Mouse (Mus musculus): ENCODE results near the gene Gm49378.

Gene Gm49378

DNA sequence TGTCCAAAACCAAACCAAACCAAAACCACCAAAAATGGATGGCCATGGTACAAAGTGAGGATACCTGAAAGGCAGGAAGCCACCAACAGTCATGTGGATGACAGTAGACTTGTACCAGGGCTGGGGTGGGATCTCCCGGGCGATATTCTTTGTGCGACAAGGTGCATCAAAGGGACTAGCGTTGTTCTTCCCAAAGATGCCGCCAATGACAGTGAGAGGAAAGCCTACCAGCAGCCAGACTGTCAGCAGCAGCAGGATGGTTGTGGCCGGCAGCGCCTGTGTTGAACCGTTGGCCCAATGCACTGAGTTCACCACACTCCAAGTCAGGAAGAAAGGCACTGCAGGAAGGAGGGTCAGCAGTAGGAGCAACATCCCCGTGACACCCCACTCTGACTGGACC lies at the start of gene Gm49378:
Gene Gm49378 (minus strand): TSS at position 101 of the 400 bp plus-strand sequence.
- DNase-seq: no peak

DNA sequence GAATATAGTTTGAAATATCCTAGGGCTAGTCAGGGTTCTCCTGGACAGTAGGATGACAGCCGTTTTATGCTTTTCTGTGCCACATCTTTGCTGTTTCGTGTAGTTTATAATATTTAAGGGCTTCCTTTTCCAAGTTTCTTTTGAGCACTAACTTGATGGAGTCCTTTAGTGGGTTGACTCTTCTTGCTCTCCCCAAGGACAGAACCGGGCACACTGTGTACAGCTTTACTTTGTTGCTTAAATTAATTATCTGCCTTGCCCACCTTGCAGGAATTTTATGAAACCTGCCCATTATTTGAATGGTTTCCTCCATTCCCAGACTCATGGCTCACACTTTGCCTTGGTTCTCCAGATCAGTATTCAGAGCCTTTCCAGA lies 44.4 kb upstream of the Gm49378 start:
- no peak for DNase-seq

DNA sequence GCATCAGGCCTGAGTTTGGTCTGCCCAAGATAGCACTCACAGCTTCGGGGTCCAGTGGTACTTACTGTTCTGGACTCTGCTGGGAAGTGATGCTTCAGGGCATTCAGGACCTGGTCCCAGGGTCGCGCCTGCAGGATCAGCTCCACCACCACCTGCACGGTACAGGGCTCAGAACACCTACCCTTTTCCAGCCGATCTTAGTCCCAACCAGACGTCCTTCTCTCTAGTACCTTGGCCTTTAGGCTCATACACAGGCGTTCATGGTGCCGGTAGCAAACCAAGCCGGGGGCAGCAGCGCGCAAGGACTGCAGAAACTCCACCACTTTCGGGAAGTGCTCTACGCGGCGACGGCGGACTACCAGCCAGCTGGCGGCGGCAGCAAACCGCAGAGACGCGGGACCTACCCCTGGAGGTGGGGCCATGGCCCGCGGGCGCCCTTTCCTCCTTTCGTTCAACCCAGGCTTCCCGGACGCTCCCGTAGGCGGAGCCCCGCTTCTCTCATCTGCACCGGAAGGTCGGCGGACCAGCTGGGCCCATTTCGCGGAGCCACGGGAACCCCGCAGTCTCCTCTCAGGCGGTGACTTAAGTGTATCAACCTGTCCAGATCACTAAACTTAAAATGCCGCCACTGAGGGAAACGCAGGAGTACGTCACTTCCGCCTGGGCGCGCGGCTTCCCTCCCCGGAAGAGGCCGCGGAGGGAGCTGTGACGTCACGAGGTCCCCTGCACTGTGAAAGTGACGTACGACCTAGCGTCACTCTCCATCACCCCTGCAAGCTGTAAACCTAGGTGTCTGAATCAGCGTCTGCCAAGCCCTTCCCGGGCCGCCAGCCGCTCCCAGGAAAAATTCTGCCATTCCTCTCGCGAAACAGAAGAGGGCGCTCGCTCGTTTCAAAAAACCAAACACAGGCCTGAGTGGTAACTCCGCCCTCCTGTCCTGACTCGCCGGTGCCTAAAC lies 43.7 kb upstream of the Gm49378 start, which contains the start of gene Tinf2:
Gene Tinf2 (minus strand): TSS at position 661 of the 958 bp plus-strand sequence.
- DNase-seq: peak; percentile 94

DNA sequence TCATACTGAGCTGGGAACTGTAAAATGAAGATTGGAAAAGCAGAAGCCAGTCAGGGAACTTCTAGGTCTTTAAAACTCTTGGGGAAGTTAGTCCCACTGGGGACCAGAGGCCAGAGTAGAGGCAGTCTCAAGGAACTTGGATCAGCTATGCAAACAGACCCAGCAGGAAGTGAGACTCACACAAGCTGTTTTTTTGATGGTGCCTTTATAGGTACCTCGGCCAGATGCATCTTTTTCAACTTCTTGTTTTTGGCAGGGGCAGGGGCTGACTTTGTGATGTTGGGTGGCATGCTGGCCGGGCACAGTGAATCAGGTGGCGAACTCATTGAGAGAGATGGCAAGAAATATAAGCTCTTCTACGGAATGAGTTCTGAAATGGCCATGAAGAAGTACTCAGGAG lies 39.9 kb upstream of the Gm49378 start:
- no peak for DNase-seq

DNA sequence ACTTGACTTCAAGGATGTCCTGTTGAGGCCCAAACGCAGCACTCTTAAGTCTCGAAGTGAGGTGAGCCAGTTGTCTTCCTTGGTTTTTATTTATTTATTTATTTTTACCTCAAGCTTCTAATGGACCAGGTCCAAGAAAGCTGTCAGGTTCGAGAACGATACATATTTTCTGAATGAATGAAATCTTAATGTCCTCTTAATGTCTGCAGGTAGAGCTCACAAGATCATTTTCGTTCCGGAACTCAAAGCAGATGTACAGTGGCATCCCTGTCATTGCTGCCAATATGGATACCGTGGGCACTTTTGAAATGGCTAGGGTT lies 35.0 kb upstream of the Gm49378 start:
- no peak for DNase-seq

- DNase-seq: peak; percentile 85
These were observed 34.4 kb upstream of the Gm49378 start, which contains the start of the genes Gmpr2 and Nedd8 for GRCm38 (mm10) chr14:55671833-55672740. TSS of gene Gmpr2 (plus strand) at chr14:55671941. TSS of gene Nedd8 (minus strand) at chr14:55672124.

DNA sequence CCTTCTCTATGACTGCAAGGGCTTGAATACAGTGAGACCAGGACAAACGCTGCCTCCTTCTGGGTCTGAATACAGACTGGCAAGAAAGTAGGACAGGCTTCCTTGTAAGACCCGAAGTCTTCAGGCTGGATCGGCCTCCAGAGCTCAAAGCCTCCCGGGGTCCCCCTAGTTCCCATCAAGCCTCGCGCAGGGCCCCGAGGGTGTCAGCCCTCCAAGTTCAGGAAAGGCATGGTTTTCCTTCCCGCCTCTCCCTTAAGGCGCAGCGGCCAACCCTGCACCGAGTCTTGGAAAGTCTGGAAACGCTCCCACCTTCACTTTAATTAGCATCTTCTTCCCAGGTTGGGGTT lies 33.8 kb upstream of the Gm49378 start:
- DNase-seq: no peak

DNA sequence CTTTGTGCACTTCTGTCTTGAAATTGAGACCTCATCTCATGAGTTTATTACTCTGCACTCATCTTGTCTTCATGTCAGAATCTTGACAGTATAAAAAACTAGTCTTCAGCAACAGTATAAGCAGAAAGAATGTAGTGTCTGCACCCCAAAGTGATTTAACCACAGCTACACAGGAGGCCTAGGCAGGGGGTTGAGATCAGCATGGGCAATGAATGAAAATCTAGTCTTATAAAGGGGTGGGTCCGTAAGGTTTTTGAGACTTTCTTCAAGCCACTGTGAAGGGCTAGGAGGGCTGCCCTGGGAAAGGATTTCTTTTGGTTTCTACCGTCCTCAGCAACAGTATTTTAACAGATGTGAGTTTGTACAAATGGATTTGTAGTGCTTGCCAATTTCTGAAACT lies 22.9 kb upstream of the Gm49378 start:
- DNase-seq: no peak

DNA sequence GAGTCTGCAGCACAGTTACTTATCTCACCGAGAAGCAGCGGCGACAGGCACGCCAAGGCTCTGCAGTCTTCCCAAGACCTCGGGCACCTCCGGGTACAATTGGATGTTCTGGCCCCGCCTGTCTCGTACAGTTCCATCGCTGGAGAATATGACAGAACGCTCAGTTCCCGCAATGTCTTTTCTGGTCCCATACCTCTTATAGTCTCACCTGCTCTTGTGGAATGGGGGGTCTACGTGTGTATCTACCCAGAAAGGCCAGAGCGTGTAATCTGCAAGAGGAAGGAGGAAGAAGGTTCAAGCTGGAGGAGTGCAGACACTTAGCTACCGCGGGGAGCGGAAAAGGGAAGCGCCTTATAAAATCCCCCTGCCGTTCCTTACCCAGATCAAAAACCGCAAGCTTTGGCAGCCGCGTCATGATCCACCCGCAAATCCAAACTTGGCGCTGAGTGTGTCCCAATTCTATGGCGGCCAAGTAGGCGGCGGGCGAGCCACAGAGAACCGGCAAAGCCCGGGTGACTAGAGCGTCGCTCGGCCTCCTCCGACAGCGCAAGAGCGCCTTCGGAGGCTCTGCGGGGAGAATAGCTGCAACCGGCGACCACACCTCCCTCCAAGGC lies 22.4 kb upstream of the Gm49378 start, which contains the start of gene Mdp1:
Gene Mdp1 (minus strand): TSS at position 549 of the 614 bp plus-strand sequence.
- DNase-seq: peak; percentile 76

- DNase-seq: no peak
These were observed 20.3 kb upstream of the Gm49378 start for GRCm38 (mm10) chr14:55658011-55658410.

DNA sequence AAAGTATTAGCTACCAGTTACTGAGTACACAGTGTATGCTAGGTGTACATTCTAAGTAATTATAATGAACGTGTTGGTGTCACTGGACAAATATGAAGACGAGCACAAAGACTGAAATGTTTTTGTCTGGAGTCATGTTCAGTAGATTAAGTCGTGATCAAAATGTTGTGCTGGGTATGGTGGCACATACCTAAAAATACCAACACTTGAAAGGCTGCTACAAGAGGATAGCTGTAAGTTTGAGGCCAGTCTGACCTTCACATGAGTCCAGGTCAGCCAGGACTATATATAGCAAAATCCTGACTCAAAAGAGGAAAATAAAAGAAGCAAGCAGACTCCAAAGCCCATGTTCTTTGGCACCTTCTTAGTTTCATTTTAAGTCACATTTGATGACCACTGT lies 19.2 kb upstream of the Gm49378 start:
- DNase-seq: no peak

- DNase-seq: no peak
These were observed 13.8 kb upstream of the Gm49378 start for GRCm38 (mm10) chr14:55651528-55651927.

DNA sequence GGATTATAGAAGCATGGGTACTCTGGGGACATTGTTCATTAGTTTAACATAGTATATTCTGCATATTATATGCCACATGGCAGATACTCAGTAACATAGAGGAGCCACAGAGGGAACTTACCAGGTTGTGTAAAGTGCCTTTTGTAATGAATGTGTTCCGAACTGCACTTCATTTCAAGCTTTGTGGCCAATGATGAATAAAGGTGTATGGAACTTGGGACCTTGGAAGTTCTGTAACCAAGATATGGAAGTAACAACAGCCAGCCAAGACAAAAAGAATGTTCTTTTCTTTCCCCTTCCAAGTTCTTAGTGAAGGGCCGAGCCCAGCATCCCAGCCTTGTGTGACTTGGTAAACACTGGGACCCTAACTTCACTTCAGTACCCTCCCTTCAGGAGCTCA lies 12.2 kb upstream of the Gm49378 start, which contains the start of gene Tssk4:
Gene Tssk4 (plus strand): TSS at position 301 of the 400 bp plus-strand sequence.
- no peak for DNase-seq

DNA sequence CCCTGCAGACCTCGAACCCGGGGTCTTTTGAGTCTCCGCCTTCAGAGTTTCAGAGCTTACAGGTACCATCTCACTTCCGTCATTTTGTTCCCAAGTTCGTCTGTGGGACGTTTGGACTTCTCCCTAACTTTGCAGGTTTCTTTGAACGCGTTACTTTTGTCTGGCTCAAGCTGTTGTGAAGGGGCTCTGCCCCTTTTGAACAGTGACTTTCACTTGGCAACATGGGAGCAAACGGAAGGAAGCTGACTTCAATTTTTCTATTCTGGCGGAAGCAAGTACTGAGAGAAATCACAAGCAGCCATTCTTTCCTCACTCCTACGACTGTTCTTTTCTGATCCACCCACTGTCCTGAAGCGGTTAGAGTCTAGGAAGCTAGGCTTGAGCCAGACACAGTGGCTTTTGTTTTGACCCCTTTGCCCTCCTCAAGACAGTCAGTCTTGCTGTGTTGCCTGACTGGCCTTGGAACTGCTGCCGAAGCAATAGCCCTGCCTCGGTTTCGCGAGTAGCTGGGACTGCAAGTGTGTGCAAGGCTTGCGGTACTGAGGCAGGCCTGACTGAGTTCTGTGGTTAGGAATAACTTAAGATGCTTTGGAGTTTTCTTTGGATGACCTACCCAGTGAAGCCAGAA lies 6.7 kb upstream of the Gm49378 start:
- no peak for DNase-seq

- peak; percentile 80 for DNase-seq
These were observed 5.6 kb upstream of the Gm49378 start, which contains the start of gene Tm9sf1 for GRCm38 (mm10) chr14:55643060-55643907. TSS of gene Tm9sf1 (minus strand) at chr14:55643806.

DNA sequence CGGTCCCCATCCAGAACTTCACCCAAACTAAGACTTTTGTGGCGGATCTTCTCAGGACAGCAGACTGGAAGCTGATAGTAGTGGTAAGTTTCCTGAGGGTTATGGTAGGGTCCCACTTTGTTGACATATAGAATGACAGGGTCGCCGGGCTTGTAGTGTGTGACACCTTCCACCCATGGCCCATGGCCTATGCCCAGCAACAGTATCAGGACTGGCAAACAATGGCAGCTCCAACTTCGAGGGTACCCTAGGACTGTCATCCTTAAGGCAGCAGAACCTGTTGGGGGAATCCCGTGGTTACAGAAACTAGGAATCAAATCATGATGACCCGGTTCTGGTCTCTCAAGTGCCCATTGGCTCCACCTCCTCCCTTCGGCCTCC lies 5.0 kb upstream of the Gm49378 start:
- no peak for DNase-seq

GRCm38 (mm10) chr14:55641291-55641690 lies 3.6 kb upstream of the Gm49378 start:
- no peak for DNase-seq

DNA sequence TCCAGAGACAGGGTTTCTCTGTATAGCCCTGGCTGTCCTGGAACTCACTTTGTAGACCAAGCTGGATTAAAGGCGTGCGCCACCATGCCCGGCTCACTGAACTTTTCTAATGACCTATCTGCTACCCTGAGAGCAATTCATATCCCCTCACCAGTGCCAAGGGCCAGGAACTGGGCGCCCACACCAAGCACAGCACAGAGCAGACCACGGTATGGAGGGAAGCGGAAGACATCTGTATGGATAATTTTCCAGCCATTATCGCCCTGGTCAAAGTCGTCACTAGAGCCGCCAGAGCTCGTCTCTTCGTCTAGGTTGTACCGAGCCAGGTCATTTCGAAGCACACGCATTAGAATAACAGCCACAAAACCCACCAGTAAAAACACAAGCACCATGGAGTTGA lies 3.1 kb upstream of the Gm49378 start:
- DNase-seq: no peak

- peak; percentile 90 for DNase-seq
These were observed 2.1 kb downstream of the Gm49378 start, which contains the start of gene Ipo4 for GRCm38 (mm10) chr14:55635523-55636007. TSS of gene Ipo4 (minus strand) at chr14:55635957.

- peak; percentile 24 for DNase-seq
These were observed 2.7 kb downstream of the Gm49378 start for GRCm38 (mm10) chr14:55634874-55635522.

DNA sequence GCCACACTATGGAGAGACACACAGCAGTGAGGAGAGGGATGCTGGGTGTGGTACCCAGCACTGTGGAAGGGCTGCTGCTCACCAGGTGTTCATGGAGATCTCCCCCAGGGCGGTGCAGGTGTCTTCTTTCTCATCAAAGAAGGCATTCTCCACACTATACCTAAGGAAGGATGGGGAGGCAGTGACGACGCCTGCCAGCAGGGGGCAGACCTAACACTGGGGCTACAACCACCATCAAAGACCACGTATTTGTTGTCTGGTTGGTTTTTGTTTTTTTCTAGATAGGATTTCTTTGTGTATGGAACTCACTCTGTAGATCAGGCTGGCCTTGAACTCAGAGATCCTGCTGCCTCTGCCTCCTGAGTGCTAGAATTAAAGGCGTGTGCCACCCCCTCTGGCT lies 8.4 kb downstream of the Gm49378 start:
- peak; percentile 73 for DNase-seq
